Mouse (Mus musculus) bone marrow, adult 2 months (tissue): ENCODE measurements around the gene Strada.

Experiments used
- CTCF ChIP-seq: fragments of 200-500 bp; IDR thresholded peaks from 2 replicates; pipeline ENCODE4 v1.5.1; 2011; ENCODE audit warnings: low read length, control low read depth; ENCODE audit not compliant: control insufficient read depth, insufficient read depth
- POLR2A ChIP-seq: fragments of 200-500 bp; IDR thresholded peaks from 2 replicates; pipeline ENCODE4 v1.6.1; 2011; ENCODE audit warnings: low read depth, mild to moderate bottlenecking, control low read depth, low read length, borderline replicate concordance; ENCODE audit not compliant: control insufficient read depth

- TF ChIP-seq POLR2A (no peak), CTCF (no peak)
Measured at GRCm38 (mm10) chr11:106249326-106249725, 47.4 kb upstream of the Strada start.
